ENCODE assay signal across 8 mouse cellular contexts in the genomic region with DNA sequence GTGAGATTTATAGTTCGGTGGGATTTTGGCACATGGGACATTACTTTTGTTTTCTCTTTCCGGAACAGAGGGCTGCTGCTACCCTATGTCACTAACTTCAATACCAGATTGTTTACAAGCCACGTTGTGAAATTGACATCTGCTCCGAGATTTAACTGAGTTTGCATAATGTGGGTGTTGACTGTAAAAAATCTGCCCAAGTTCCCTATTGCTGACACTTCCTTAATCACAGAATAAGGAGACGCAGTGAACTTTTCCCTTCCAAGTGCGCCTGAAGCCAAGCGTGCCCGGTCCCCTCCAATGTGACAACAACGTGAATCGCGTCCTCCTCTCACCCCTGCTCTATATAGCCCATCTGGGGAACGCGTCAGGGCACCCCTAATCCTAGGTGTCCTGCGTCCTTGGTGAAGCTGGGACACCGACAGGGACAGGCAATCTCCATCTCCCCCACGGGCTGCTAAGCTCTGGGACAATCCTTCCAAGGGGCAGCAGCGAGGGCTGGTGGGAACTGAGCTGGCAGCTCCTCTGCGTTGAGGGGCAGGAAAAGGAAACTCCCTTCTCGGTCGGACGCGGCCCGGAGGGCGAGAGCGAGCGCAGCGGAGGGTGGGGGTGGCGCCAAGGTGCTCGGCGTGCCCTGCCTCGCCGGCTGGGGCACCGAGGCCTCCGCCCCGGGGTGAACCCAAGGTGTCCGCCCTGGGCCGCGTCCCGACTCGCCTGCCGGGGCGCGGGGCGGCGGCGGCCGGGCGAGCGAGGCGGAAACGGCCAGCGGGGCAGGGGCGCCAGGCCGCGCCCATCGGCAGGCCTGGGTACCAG. TPM values are rescaled to one million over a fixed set of nuclear protein-coding genes. Genes with fewer than 3 reads are reported as not detected.
DNase-seq lines count a peak whose midpoint lies in the region; ATAC-seq and TF ChIP-seq lines count a peak whose summit lies in the region.

No protein-coding gene starts in this region.

- peak overlapping the region; percentile 67 for H3K4me2 ChIP-seq in heart, embryonic 15.5 days
- peak overlapping the region; percentile 87 for H3K4me2 ChIP-seq in liver, embryonic 12.5 days
- peak overlapping the region; percentile 93 for H3K4me2 ChIP-seq in myocyte (ENCODE audit: low read depth)

- no peak for TF ChIP-seq POLR2A in brain, embryonic 14.5 days (IDR thresholded peaks at IDR 0.05; ENCODE audit: borderline replicate concordance, extremely low read depth, insufficient read depth, insufficient read length, poor library complexity, severe bottlenecking)
- no peak for TF ChIP-seq POLR2A in myocyte (IDR thresholded peaks at IDR 0.05; ENCODE audit: insufficient read length, low read depth)

- H3ac ChIP-seq in myocyte (ENCODE audit: control insufficient read depth, insufficient read length): peak overlapping the region; percentile 94

- H3K36me3 ChIP-seq in heart, embryonic 15.5 days: no peaks in the 10 kb centered on the region
- H3K36me3 ChIP-seq in liver, embryonic 12.5 days: peaks cover 7% of the 10 kb centered on the region; the same call in 1 of the 2 replicates
- H3K36me3 ChIP-seq in myocyte (ENCODE audit: control insufficient read depth, insufficient read depth): no peaks in the 10 kb centered on the region

- DNase-seq in CD4-positive, CD25-positive, alpha-beta regulatory T cell, adult 2 months (ENCODE audit: low read depth, low spot score): peak; percentile 78
- DNase-seq in brain, embryonic 14.5 days (ENCODE audit: low read depth): peak; percentile 76
- peak; percentile 74 for DNase-seq in kidney, postnatal 14 days
- peak; percentile 77 to 89 for DNase-seq in spleen, postnatal 4 days (ENCODE audit: low spot score in 2 of 2)

- H3K4me1 ChIP-seq in heart, embryonic 15.5 days (replicated peaks): peaks cover 44% of the 10 kb centered on the region
- H3K4me1 ChIP-seq in liver, embryonic 12.5 days: peaks cover 62% of the 10 kb centered on the region

- H3K4me3 ChIP-seq in heart, embryonic 15.5 days: peak overlapping the region; percentile 66
- peak overlapping the region; percentile 94 for H3K4me3 ChIP-seq in liver, embryonic 12.5 days
- H3K4me3 ChIP-seq in myocyte: peak overlapping the region; percentile 59

- no peaks in the 10 kb centered on the region for H3K27me3 ChIP-seq in heart, embryonic 15.5 days
- H3K27me3 ChIP-seq in liver, embryonic 12.5 days (replicated peaks): no peaks in the 10 kb centered on the region
- no peaks in the 10 kb centered on the region for H3K27me3 ChIP-seq in myocyte (ENCODE audit: control insufficient read depth, insufficient read depth, insufficient read length)

- under 1% methylated on average over 32 of the region's 56 CpGs for WGBS in heart, embryonic 15.5 days
- WGBS in liver, embryonic 12.5 days (ENCODE audit: insufficient replicate concordance): under 1% methylated on average over 41 of the region's 56 CpGs

- H3K9ac ChIP-seq in heart, embryonic 15.5 days: peak overlapping the region; percentile 95
- peak overlapping the region; percentile 97 for H3K9ac ChIP-seq in liver, embryonic 12.5 days

- peak overlapping the region; percentile 100 for H3K27ac ChIP-seq in heart, embryonic 15.5 days
- H3K27ac ChIP-seq in liver, embryonic 12.5 days: peak overlapping the region; percentile 100

- TF ChIP-seq CTCF in brain, embryonic 14.5 days (IDR thresholded peaks at IDR 0.05; ENCODE audit: borderline replicate concordance, extremely low read depth, insufficient read depth, insufficient read length): no peak

- H3K9me3 ChIP-seq in heart, embryonic 15.5 days (replicated peaks): no peaks in the 10 kb centered on the region
- H3K9me3 ChIP-seq in liver, embryonic 12.5 days (replicated peaks): no peaks in the 10 kb centered on the region

- ATAC-seq in erythroid progenitor cell, adult 5-6 weeks (replicated peaks; ENCODE audit: low FRiP score, poor library complexity, severe bottlenecking): peak; percentile 60
- ATAC-seq in heart, embryonic 15.5 days (replicated peaks; ENCODE audit: insufficient number of reproducible peaks, insufficient read depth, low FRiP score, low read depth): peak; percentile 47
- ATAC-seq in liver, embryonic 12.5 days: peak; percentile 72

- peaks cover 56% of the 10 kb centered on the region for H3K79me2 ChIP-seq in myocyte (ENCODE audit: control insufficient read depth, insufficient read depth)

TF ChIP-seq in myocyte, 11 proteins besides CTCF, POLR2A, EP300 and RAD21:
- TF ChIP-seq USF1 (IDR thresholded peaks at IDR 0.05; ENCODE audit: low read depth): no peak
- no peak for TF ChIP-seq TCF3 (IDR thresholded peaks at IDR 0.05; ENCODE audit: insufficient read length, low read depth)
- peak in 1 of 3 experiments; percentile 1 for TF ChIP-seq MYOD1 (IDR thresholded peaks at IDR 0.05; ENCODE audit: control insufficient read depth in 1 of 3, insufficient read length in 2 of 3, low read depth in 2 of 3)
- peak in 1 of 3 experiments; percentile 28 for TF ChIP-seq MYOG (IDR thresholded peaks at IDR 0.05; ENCODE audit: control insufficient read depth in 1 of 3, insufficient read depth in 1 of 3, insufficient read length in 2 of 3, low read depth in 2 of 3)
- TF ChIP-seq POLR2AphosphoS2 (IDR thresholded peaks at IDR 0.05; ENCODE audit: insufficient read length, low read depth): peak; percentile 52

RNA-seq across cellular contexts. Expression of gene Sh3glb1, which starts 0.8 kb away (rescaled TPM):
- 22.3 and 49.9 TPM in 2 replicates for polyA plus RNA-seq in brain, embryonic 14.5 days (2012; rRNA removed)
- 181 and 202 TPM in 2 replicates for total RNA-seq in erythroid progenitor cell, adult 5-6 weeks (2015; ENCODE audit: low replicate concordance)
- total RNA-seq in erythroid progenitor cell, adult 5-6 weeks (2017; ENCODE audit: low replicate concordance): 166 and 182 TPM in 2 replicates
- polyA plus RNA-seq in heart, embryonic 15.5 days (2015; fragmentation: Nextera tagmentation; extraction: Ambion mirVana): 133 and 152 TPM in 2 replicates
- polyA plus RNA-seq in liver, embryonic 12.5 days (2016; fragmentation: Nextera tagmentation; extraction: Ambion mirVana): 88.6 and 88.7 TPM in 2 replicates
- polyA plus RNA-seq in myocyte (2012; fragmentation: generic; extraction: Trizol): 288 TPM

RNA-seq across cellular contexts. Expression of gene Clca3a1, which starts 41.5 kb away (rescaled TPM):
- polyA plus RNA-seq in brain, embryonic 14.5 days (2012; rRNA removed): 0.34 and 0.54 TPM in 2 replicates
- 9.2 and 20.5 TPM in 2 replicates for total RNA-seq in erythroid progenitor cell, adult 5-6 weeks (2015; ENCODE audit: low replicate concordance)
- 12.5 and 17.9 TPM in 2 replicates for total RNA-seq in erythroid progenitor cell, adult 5-6 weeks (2017; ENCODE audit: low replicate concordance)
- polyA plus RNA-seq in heart, embryonic 15.5 days (2015; fragmentation: Nextera tagmentation; extraction: Ambion mirVana): 17.3 and 19.6 TPM in 2 replicates
- 3.0 and 3.3 TPM in 2 replicates for polyA plus RNA-seq in liver, embryonic 12.5 days (2016; fragmentation: Nextera tagmentation; extraction: Ambion mirVana)
- polyA plus RNA-seq in myocyte (2012; fragmentation: generic; extraction: Trizol): not detected

Comparison
In these comparisons a context has a peak if more than half of its experiments do, and no peak if none do; other contexts are left out.
1. Peak in every context shown above with its lines: DNase-seq, ATAC-seq, H3K4me3 ChIP-seq and H3K27ac ChIP-seq.